Comparison of ENCODE assay signal across 9 mouse cellular contexts in genomic region chr13:33002950-33003349, GRCm38 (mm10). TPM values are rescaled to one million over a fixed set of nuclear protein-coding genes. Genes with fewer than 3 reads are reported as not detected.
DNase-seq lines count a peak whose midpoint lies in the region; ATAC-seq and TF ChIP-seq lines count a peak whose summit lies in the region.
"Had no signal": no experiment of that assay in that cellular context is flagged by ENCODE, and none has a peak within 500 bp of the region (broad histone marks: within the 10 kb centered on the region; RNA-seq: fewer than 3 reads in every experiment).

Gene Serpinb9 (plus strand): TSS chr13:33003250.

- ATAC-seq in liver, embryonic 11.5 days (replicated peaks; ENCODE audit: low FRiP score): no peak

- no peaks in the 10 kb centered on the region for H3K79me2 ChIP-seq in heart, adult 2 months (replicated peaks; ENCODE audit: control insufficient read depth, insufficient read depth, low read length)

- peak within 1 kb of the TSS; percentile 97 for H3K27ac ChIP-seq in heart, adult 2 months
- H3K27ac ChIP-seq in liver, embryonic 11.5 days (ENCODE audit: low read depth, low read length): peak within 1 kb of the TSS; percentile 85

- no peak for TF ChIP-seq CTCF in heart, adult 2 months (IDR thresholded peaks at IDR 0.05)

- H3K9me3 ChIP-seq in liver, embryonic 11.5 days (ENCODE audit: control insufficient read depth, low read length): no peaks in the 10 kb centered on the region

- H3K9ac ChIP-seq in heart, adult 2 months (ENCODE audit: low read depth, low read length): peak within 1 kb of the TSS; percentile 68
- peak within 1 kb of the TSS; percentile 75 for H3K9ac ChIP-seq in liver, embryonic 11.5 days (ENCODE audit: low read depth, low read length)

- H3K4me1 ChIP-seq in heart, adult 2 months (ENCODE audit: control insufficient read depth, insufficient read depth, low read length): peaks cover 10% of the 10 kb centered on the region
- H3K4me1 ChIP-seq in liver, embryonic 11.5 days (replicated peaks; ENCODE audit: control insufficient read depth, insufficient read depth, low read length): 0 out of 2 replicates have a peak, but pooled peaks cover 4% of the 10 kb centered on the region

- H3K27me3 ChIP-seq in heart, adult 2 months (ENCODE audit: control insufficient read depth, insufficient read depth, low read length): no peaks in the 10 kb centered on the region
- no peaks in the 10 kb centered on the region for H3K27me3 ChIP-seq in liver, embryonic 11.5 days (replicated peaks; ENCODE audit: control insufficient read depth, insufficient read depth, low read length)

- intact Hi-C loops in heart, adult 2 months (cut with DNase I): loop anchor here (5.0 to 10.0 kb wide), 2 partner anchors 69 to 198 kb away; partner anchors contain the start of genes D930007J09Rik and Wrnip1
- intact Hi-C loops in heart, postnatal 36 days (cut with DNase I): loop anchor here (5.0 kb wide), 1 partner anchor 201 kb away; the partner anchor contains the start of genes D930007J09Rik and Wrnip1

- no peak for DNase-seq in heart, adult 2 months
- no peak for DNase-seq in heart, postnatal 36 days
- DNase-seq in urinary bladder, adult 2 months (ENCODE audit: low spot score): no peak
- no peak for DNase-seq in urinary bladder, postnatal 14 days (ENCODE audit: low spot score)
- DNase-seq in liver, embryonic 11.5 days (ENCODE audit: low spot score): no peak
- no peak for DNase-seq in spleen, adult 12 weeks (ENCODE audit: low spot score)
- no peak for DNase-seq in cerebellum, postnatal 25 days
- no peak for DNase-seq in T-cell, adult 2 months (ENCODE audit: low spot score)
- DNase-seq: kidney, adult 18-20 months had no signal

- TF ChIP-seq POLR2A in heart, adult 2 months (IDR thresholded peaks at IDR 0.05; ENCODE audit: insufficient read depth, low read depth, low read length): no peak

- peak within 1 kb of the TSS; percentile 47 for H3K4me3 ChIP-seq in heart, adult 2 months
- H3K4me3 ChIP-seq in liver, embryonic 11.5 days (ENCODE audit: low read depth, low read length): peak within 1 kb of the TSS; percentile 52

- TF ChIP-seq EP300 in heart, adult 2 months (IDR thresholded peaks at IDR 0.05; ENCODE audit: insufficient read depth, low read depth, low read length): no peak

- 84% methylated on average over 3 of the region's 3 CpGs for WGBS in heart, adult 2 months
- WGBS in liver, embryonic 11.5 days: 86% methylated on average over 3 of the region's 3 CpGs

- H3K4me2 ChIP-seq in liver, embryonic 11.5 days: peak within 1 kb of the TSS; percentile 83

- peaks cover 6% of the 10 kb centered on the region; the same call in 1 of the 2 replicates for H3K36me3 ChIP-seq in heart, adult 2 months (ENCODE audit: control insufficient read depth, insufficient read depth, low read length)
- no peaks in the 10 kb centered on the region for H3K36me3 ChIP-seq in liver, embryonic 11.5 days (ENCODE audit: control insufficient read depth, insufficient read depth, low read length)

RNA-seq across cellular contexts. Expression of gene Serpinb9, which starts in this region (rescaled TPM):
- 1 to 10 TPM; 8.6 to 9.3 TPM for total RNA-seq in heart, adult 2 months (2021)
- 6.0 and 11.9 TPM in 2 replicates for polyA plus RNA-seq in heart, adult 2 months (2012; rRNA removed)
- 10 to 100 TPM in 1 of 2 experiments, 1 to 10 TPM in 1; 10.0 to 10.7 TPM for total RNA-seq in heart, postnatal 36 days (2021)
- polyA plus RNA-seq in urinary bladder, adult 2 months (2012; rRNA removed): 19.2 and 19.5 TPM in 2 replicates
- 3.2 and 3.4 TPM in 2 replicates for polyA plus RNA-seq in liver, embryonic 11.5 days (2014; fragmentation: Nextera tagmentation; extraction: Ambion mirVana)
